Mouse (Mus musculus) forebrain, embryonic 14.5 days (tissue): ENCODE data around the gene Cdk16. TPM values are rescaled to one million over a fixed set of nuclear protein-coding genes. Genes with fewer than 3 reads are reported as not detected.
A peak's percentile ranks its signal among the peaks of the same experiment; 100 is the strongest.

Experiments
- ATAC-seq: fragments of 200-750 bp; cut with Nextera tagmentation; 2 replicates; pipeline ENCODE4 v1.8.0; 2017; ENCODE audit warnings: mild to moderate bottlenecking, moderate library complexity
- DNase-seq: peaks from one replicate; pipeline ENCODE4 v3.0.0-alpha.2; 2015; ENCODE audit warnings: low spot score
- H3K27ac ChIP-seq: fragments of 300-500 bp; sonication (generic); 2 replicates; pipeline ENCODE4 v1.5.1; 2014; ENCODE audit warnings: low read depth, mild to moderate bottlenecking, control low read depth, low read length, moderate library complexity
- H3K27me3 ChIP-seq: fragments of 300-500 bp; sonication (generic); replicated peaks from 2 replicates; pipeline ENCODE4 v1.6.1; 2014; ENCODE audit warnings: low read length, control low read depth, mixed read lengths; ENCODE audit not compliant: control insufficient read depth, insufficient read depth
- H3K36me3 ChIP-seq: fragments of 300-500 bp; sonication (generic); 2 replicates; pipeline ENCODE4 v1.6.1; 2014; ENCODE audit warnings: low read length, control low read depth; ENCODE audit not compliant: control insufficient read depth, insufficient read depth
- H3K4me1 ChIP-seq: fragments of 300-500 bp; sonication (generic); 2 replicates; pipeline ENCODE4 v1.6.1; 2014; ENCODE audit warnings: antibody characterized with exemption, low read length, control low read depth; ENCODE audit not compliant: control insufficient read depth, insufficient read depth
- H3K4me2 ChIP-seq: fragments of 300-500 bp; sonication (generic); 2 replicates; pipeline ENCODE4 v1.6.1; 2014; ENCODE audit warnings: mild to moderate bottlenecking, control low read depth, low read length
- H3K4me3 ChIP-seq: fragments of 300-500 bp; sonication (generic); 2 replicates; pipeline ENCODE4 v1.5.1; 2014; ENCODE audit warnings: low read depth, low read length, control low read depth
- H3K9ac ChIP-seq: fragments of 300-500 bp; sonication (generic); 2 replicates; pipeline ENCODE4 v1.6.1; 2014; ENCODE audit warnings: mild to moderate bottlenecking, low read length, control low read depth, moderate library complexity
- H3K9me3 ChIP-seq: fragments of 300-500 bp; sonication (generic); replicated peaks from 2 replicates; pipeline ENCODE4 v1.6.1; 2016; ENCODE audit warnings: low read length, control low read depth, mixed read lengths; ENCODE audit not compliant: control insufficient read depth
- WGBS: fragments of 180-500 bp; shearing (Covaris S2); extraction: QIAGEN DNeasy Blood & Tissue Kit; methylation state at CpG from one replicate; pipeline ENCODE4 v1.1.7; 2014; 5-methylcytosine and 5-hydroxymethylcytosine counted together
- polyA plus RNA-seq: library from polyadenylated mRNA; unstranded; fragments of >200 nt; fragmentation: Nextera tagmentation; extraction: Ambion mirVana; gene quantifications from 2 replicates; pipeline ENCODE4 v1.2.1, GENCODE M21; 2014

Gene Cdk16
- polyA plus RNA-seq, 1 experiment from 2014 or later, result 87.2 TPM

DNA sequence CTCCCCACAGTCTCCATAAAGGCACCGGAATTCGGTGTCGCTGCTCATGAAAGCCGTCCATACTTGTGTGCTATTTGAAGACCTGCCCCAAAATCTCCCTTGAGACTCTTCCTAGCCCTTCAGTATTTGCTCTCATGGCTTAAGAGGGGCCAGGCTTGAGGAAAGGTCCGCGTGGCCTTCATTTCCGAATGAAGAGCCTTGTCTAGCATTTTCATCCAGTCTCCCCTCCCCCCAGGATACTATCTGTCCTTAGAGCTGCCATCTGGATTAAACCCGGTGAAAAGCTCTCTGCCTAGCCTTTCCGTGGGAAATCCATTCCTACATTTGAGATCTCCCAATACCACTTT is 24.3 kb upstream of the Cdk16 start:
- no peaks in the 10 kb centered on the region for H3K9me3 ChIP-seq
- ATAC-seq (no peak), DNase-seq (peak; percentile 28)
- peak overlapping the region; percentile 58 for H3K4me3 ChIP-seq
- WGBS, result 31% methylated on average over 9 of the region's 9 CpGs
- H3K27ac ChIP-seq, result peak overlapping the region; percentile 85; the same call in 1 of the 2 replicates
- H3K36me3 ChIP-seq, result peaks cover 11% of the 10 kb centered on the region; the same call in 1 of the 2 replicates
- no peaks in the 10 kb centered on the region for H3K27me3 ChIP-seq
- H3K4me1 ChIP-seq, result 0 out of 2 replicates have a peak, but pooled peaks cover 5% of the 10 kb centered on the region
- H3K9ac ChIP-seq, result peak overlapping the region; percentile 79
- peak overlapping the region; percentile 59 for H3K4me2 ChIP-seq

DNA sequence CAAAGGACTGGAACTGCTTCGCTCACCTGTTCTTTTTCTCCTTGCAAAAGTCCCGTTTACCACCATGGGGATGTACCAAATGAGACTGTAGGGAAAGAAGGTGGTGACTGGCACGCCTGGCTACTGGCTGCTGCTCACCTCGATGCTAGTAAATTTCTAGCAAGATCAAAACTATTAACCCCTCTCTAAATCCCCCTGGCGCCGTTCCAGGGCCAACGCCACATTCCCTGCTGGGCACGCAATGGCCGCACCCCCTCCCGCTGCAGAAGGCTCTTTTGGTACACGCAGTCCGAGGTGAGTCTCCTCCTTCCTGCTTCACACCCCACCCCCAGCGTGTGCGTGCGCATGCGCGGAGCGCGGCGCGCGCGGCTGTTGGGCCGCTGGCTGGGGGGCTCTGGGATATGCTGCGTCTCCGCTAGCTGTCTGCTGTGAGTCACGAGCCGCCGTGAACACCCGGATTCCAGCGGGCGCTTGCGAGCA is 354 bp downstream of the Cdk16 start:
- peak; percentile 95 for ATAC-seq

DNA sequence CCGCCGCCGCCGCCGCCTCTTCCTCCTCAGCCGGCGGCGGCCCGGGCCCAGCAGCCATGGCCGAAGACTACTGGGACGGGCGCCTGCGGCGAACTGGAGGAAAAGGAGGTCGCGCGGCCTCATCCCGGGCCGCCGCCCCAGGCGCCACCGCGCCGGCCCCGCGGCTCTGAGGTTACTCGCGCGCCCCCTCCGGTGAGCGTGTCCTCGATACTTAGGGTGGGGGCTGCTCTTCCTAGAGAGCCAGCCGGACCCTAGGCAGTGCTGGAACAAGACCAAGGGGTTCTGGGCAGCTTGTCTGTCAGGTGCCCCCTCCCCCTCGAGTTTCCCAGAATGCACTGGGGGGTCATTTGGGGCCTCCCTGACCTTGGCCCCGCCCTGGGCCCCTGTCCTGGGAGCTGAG is 861 bp downstream of the Cdk16 start:
- Histone ChIP-seq H3K36me3 (peaks cover 9% of the 10 kb centered on the region), H3K4me3 (peak overlapping the region; percentile 62), H3K9ac (peak overlapping the region; percentile 80), H3K4me1 (0 out of 2 replicates have a peak, but pooled peaks cover 6% of the 10 kb centered on the region), H3K9me3 (no peaks in the 10 kb centered on the region), H3K27me3 (no peaks in the 10 kb centered on the region), H3K4me2 (peak overlapping the region; percentile 63), H3K27ac (peak overlapping the region; percentile 96)
- DNase-seq (peak; percentile 63), ATAC-seq (peak; percentile 40)
- 32% methylated on average over 30 of the region's 35 CpGs for WGBS

More for the DNA sequence above, 354 bp downstream of the Cdk16 start:
- peaks cover 8% of the 10 kb centered on the region for H3K36me3 ChIP-seq
- H3K4me2 ChIP-seq, result peak overlapping the region; percentile 63
- DNase-seq, result peak; percentile 86
- H3K27me3 ChIP-seq, result no peaks in the 10 kb centered on the region
- H3K9me3 ChIP-seq, result no peaks in the 10 kb centered on the region
- 0 out of 2 replicates have a peak, but pooled peaks cover 6% of the 10 kb centered on the region for H3K4me1 ChIP-seq
- 42% methylated on average over 33 of the region's 33 CpGs for WGBS
- peak overlapping the region; percentile 96 for H3K27ac ChIP-seq
- H3K9ac ChIP-seq, result peak overlapping the region; percentile 80
- H3K4me3 ChIP-seq, result peak overlapping the region; percentile 62

DNA sequence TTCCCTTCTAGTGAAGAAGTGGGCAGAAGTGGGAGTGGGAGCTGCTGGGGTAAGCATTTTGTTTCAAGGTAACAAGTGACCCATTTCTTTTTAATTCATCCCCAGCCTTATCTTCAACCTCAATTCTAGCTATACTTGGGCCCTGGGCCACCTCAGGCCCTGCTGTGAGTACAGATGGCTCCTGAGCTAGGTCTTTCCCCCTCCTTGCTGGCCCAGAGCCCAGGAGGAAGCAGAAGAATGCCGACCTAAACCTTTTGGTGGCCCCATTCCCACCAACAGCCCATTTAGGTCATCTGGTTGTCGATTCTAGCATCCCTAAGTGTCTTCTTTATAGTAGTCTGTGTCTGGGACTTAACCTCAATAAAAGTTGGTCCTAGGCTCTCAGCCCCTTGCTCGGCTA is 3.8 kb downstream of the Cdk16 start:
- no peak overlapping the region for H3K4me3 ChIP-seq
- no peak overlapping the region for H3K9ac ChIP-seq
- 0 out of 2 replicates have a peak, but pooled peaks cover 6% of the 10 kb centered on the region for H3K4me1 ChIP-seq
- DNase-seq (no peak), ATAC-seq (no peak)
- H3K4me2 ChIP-seq, result no peak overlapping the region
- H3K9me3 ChIP-seq, result no peaks in the 10 kb centered on the region
- H3K27ac ChIP-seq, result no peak overlapping the region
- 69% methylated on average over 3 of the region's 3 CpGs for WGBS
- no peaks in the 10 kb centered on the region for H3K27me3 ChIP-seq
- peaks cover 33% of the 10 kb centered on the region for H3K36me3 ChIP-seq

DNA sequence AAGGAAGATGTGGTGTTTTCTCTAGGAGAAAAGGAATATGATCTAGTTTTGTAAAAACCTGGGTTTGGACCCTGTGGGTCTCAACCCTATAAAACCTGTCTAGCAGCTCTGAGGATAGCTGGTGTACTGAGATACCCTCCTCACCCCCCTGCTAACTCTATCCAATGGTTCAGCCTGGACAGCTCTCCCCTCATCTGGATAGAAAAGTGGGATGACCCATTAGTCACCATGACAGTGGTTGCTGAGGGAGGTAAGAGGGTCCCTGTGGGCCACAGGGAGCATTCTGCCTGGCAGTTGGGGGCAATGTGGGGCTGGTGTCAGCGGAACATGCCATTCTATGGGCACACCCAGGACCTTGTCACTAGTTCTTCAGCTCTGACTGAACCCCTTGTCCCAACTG is 4.9 kb downstream of the Cdk16 start:
- Histone ChIP-seq H3K27ac (no peak overlapping the region), H3K36me3 (peaks cover 40% of the 10 kb centered on the region), H3K4me1 (0 out of 2 replicates have a peak, but pooled peaks cover 6% of the 10 kb centered on the region), H3K27me3 (no peaks in the 10 kb centered on the region), H3K4me2 (no peak overlapping the region), H3K4me3 (no peak overlapping the region), H3K9me3 (no peaks in the 10 kb centered on the region), H3K9ac (no peak overlapping the region)
- DNase-seq, result no peak
- 78% methylated on average over 1 of the region's 1 CpGs for WGBS
- no peak for ATAC-seq

DNA sequence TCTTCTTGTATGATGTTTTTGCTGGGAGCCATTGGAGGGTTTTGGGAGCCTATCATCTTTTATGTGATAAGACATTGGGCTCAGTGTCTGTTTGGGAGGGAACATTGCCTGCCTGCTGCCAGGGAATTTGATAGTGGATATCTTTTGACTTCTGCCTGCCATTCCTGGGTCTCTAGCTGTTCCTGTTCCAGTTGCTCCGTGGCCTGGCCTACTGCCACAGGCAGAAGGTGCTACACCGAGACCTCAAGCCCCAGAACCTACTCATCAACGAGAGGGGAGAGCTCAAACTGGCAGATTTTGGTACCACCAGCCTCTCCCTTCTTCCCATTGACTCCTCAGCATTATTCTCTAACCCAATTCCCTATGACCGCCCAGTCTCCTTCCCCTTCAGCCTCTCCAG is 8.1 kb downstream of the Cdk16 start:
- H3K27me3 ChIP-seq, result no peaks in the 10 kb centered on the region
- H3K9ac ChIP-seq, result no peak overlapping the region
- no peak for DNase-seq
- no peak overlapping the region for H3K4me2 ChIP-seq
- H3K4me3 ChIP-seq, result no peak overlapping the region
- H3K9me3 ChIP-seq, result no peaks in the 10 kb centered on the region
- no peaks in the 10 kb centered on the region for H3K4me1 ChIP-seq
- 82% methylated on average over 4 of the region's 4 CpGs for WGBS
- ATAC-seq, result no peak
- H3K36me3 ChIP-seq, result peaks cover 58% of the 10 kb centered on the region
- H3K27ac ChIP-seq, result no peak overlapping the region

DNA sequence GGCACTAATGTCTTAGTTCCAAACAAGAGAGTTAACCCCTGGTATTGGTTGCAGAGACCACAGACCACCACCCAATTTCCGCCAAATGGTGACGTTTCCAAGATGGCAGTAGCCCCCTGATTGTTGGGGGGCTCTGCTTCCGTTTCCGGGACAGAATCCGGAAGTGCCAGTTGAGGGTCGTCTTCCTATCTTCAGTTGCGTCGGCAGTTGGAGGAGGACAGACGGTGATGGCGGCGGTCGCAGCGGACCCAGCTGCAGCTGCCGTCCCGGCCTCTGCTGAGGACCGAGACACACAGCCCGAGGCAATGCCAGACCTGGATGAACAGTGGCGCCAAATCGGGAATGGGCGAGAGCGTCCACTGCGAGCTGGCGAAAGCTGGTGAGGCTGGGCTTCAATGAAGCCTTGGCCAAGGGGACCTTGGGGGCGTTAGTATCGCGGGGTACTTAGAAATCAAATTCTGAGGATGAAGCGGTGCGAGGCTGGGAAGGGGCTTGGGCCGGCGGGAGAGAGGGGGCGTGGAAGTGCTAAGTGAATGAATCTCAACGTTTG is 16.1 kb downstream of the Cdk16 start, which contains the start of gene Usp11:
Gene Usp11 (plus strand): TSS at position 166 of the 550 bp plus-strand sequence.
- WGBS, result 33% methylated on average over 32 of the region's 32 CpGs

DNA sequence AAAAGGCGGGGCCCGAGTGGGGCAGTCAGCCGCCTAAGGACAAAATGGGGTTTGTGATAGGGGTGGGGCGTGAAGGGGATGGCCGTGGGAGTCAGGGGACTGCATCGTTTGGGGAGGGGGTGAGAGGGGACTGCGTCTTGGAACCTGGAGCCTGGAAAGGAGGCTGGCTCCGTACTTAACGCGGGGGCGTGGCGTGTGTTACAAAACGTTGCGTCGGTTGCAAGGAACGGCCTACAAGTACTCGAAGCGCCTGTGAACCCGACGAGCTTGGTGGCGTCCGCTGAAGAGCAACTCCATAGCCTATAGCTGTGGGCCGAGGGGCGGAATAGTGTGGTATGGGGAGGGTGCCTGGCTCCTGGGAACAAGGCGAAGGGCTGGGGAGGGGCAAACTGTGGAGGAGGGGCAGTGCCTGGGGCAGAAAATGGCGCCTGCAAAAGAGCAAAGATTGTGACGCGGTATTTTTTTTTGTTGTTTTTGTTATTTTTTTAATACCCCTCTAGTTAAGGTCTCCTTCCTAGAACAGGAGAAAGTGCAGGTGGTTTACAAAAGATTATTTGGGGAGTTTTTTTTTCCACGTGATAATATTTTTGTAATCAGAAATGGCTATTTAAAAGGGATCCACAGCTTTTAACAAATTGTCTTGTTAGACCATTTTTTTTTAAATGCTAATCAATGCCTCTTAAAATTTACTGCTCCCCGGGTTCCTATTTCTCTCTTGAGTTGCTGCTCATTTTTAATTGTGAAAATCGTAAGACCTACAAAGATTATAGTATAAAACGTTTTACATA is 16.7 kb downstream of the Cdk16 start:
- DNase-seq (peak; percentile 87), ATAC-seq (peak; percentile 94)
- H3K9me3 ChIP-seq, result no peaks in the 10 kb centered on the region
- no peaks in the 10 kb centered on the region for H3K27me3 ChIP-seq
- H3K27ac ChIP-seq, result peak overlapping the region; percentile 87
- H3K9ac ChIP-seq, result peak overlapping the region; percentile 71
- peak overlapping the region; percentile 60 for H3K4me3 ChIP-seq
- 32% methylated on average over 32 of the region's 32 CpGs for WGBS
- H3K4me2 ChIP-seq, result peak overlapping the region; percentile 42
- H3K4me1 ChIP-seq, result no peaks in the 10 kb centered on the region
- H3K36me3 ChIP-seq, result peaks cover 3% of the 10 kb centered on the region; the same call in 1 of the 2 replicates

More for the DNA sequence above, 16.1 kb downstream of the Cdk16 start, which contains the start of gene Usp11:
- Histone ChIP-seq H3K27me3 (no peaks in the 10 kb centered on the region), H3K4me2 (peak within 1 kb of the TSS; percentile 42), H3K4me3 (peak within 1 kb of the TSS; percentile 60), H3K36me3 (peaks cover 9% of the 10 kb centered on the region), H3K27ac (peak within 1 kb of the TSS; percentile 87), H3K9me3 (no peaks in the 10 kb centered on the region), H3K9ac (peak within 1 kb of the TSS; percentile 71), H3K4me1 (no peaks in the 10 kb centered on the region)
- DNase-seq (peak; percentile 87), ATAC-seq (peak; percentile 82)

DNA sequence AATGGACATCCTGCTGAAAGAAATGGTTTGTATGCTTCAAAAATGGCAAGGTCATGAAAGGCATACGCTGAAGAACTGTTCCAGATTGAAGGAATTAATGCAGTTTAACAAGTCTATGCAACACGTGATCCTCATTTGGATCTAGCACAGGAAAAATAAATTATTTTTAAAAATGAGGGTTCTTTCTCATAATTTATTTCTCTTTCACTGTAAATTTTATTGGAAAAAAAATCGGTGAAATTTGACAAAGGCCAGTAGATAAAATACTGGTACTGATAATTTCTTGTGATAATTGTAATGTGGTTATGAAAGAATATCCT is 17.3 kb downstream of the Cdk16 start:
- H3K27me3 ChIP-seq, result no peaks in the 10 kb centered on the region
- H3K4me3 ChIP-seq, result peak overlapping the region; percentile 60
- H3K36me3 ChIP-seq, result no peaks in the 10 kb centered on the region
- H3K4me2 ChIP-seq, result peak overlapping the region; percentile 42
- WGBS, result 38% methylated on average over 3 of the region's 3 CpGs
- H3K9ac ChIP-seq, result peak overlapping the region; percentile 37; the same call in 1 of the 2 replicates
- H3K27ac ChIP-seq, result no peak overlapping the region
- DNase-seq, result no peak
- H3K4me1 ChIP-seq, result no peaks in the 10 kb centered on the region
- no peaks in the 10 kb centered on the region for H3K9me3 ChIP-seq
- ATAC-seq, result no peak
